Mouse (Mus musculus) right cerebral cortex, postnatal 25 days (tissue): ENCODE data around the gene Prkcz.

ENCODE experiments used
- DNase-seq: peaks from one replicate; pipeline ENCODE4 v3.0.0; 2022

Gene Prkcz

GRCm38 (mm10) chr4:155306356-155307242 is 54.6 kb downstream of the Prkcz start:
- no peak for DNase-seq

- DNase-seq = peak; percentile 63
Observed at GRCm38 (mm10) chr4:155305531-155306031, 55.6 kb downstream of the Prkcz start.

GRCm38 (mm10) chr4:155304508-155305096 is 56.6 kb downstream of the Prkcz start:
- DNase-seq = no peak

- DNase-seq = no peak
Observed at GRCm38 (mm10) chr4:155301965-155302364, 59.2 kb downstream of the Prkcz start.

GRCm38 (mm10) chr4:155301098-155301447 is 60.1 kb downstream of the Prkcz start:
- DNase-seq = no peak

GRCm38 (mm10) chr4:155300421-155301097 is 60.6 kb downstream of the Prkcz start:
- no peak for DNase-seq

- no peak for DNase-seq
Observed at GRCm38 (mm10) chr4:155298826-155299225, 62.3 kb downstream of the Prkcz start.

- no peak for DNase-seq
Observed at GRCm38 (mm10) chr4:155297057-155297456, 64.1 kb downstream of the Prkcz start.

GRCm38 (mm10) chr4:155295996-155296395 is 65.2 kb downstream of the Prkcz start:
- DNase-seq = peak; percentile 66

GRCm38 (mm10) chr4:155295026-155295590 is 66.1 kb downstream of the Prkcz start:
- DNase-seq = no peak

- DNase-seq = no peak
Observed at GRCm38 (mm10) chr4:155294381-155294780, 66.8 kb downstream of the Prkcz start.

- DNase-seq = no peak
Observed at GRCm38 (mm10) chr4:155292863-155293262, 68.3 kb downstream of the Prkcz start.

GRCm38 (mm10) chr4:155290045-155290444 is 71.1 kb downstream of the Prkcz start:
- no peak for DNase-seq

GRCm38 (mm10) chr4:155288586-155288985 is 72.6 kb downstream of the Prkcz start:
- no peak for DNase-seq

GRCm38 (mm10) chr4:155287713-155288112 is 73.4 kb downstream of the Prkcz start:
- no peak for DNase-seq

GRCm38 (mm10) chr4:155286090-155286489 is 75.1 kb downstream of the Prkcz start:
- no peak for DNase-seq

- no peak for DNase-seq
Observed at GRCm38 (mm10) chr4:155284521-155285379, 76.4 kb downstream of the Prkcz start.

- DNase-seq = no peak
Observed at GRCm38 (mm10) chr4:155283585-155283984, 77.6 kb downstream of the Prkcz start.

- DNase-seq = no peak
Observed at GRCm38 (mm10) chr4:155283001-155283503, 78.1 kb downstream of the Prkcz start.

- DNase-seq = no peak
Observed at GRCm38 (mm10) chr4:155282231-155282630, 78.9 kb downstream of the Prkcz start.

GRCm38 (mm10) chr4:155281652-155282051 is 79.5 kb downstream of the Prkcz start:
- no peak for DNase-seq

GRCm38 (mm10) chr4:155281227-155281626 is 79.9 kb downstream of the Prkcz start:
- no peak for DNase-seq
